Mouse (Mus musculus) adrenal gland (tissue): Measurements from ENCODE around the gene Cd1d1.
"Not testable (repeated sequence)": the region's sequence is repeated elsewhere in the genome, so short reads cannot be mapped to it uniquely, and the experiment has no call there.

Experiments
- intact Hi-C: fragments of 180-260 bp; cut with DNase I; formaldehyde crosslinking; loops from one replicate; pipeline ENCODE4 v1.15.1; 2025
- long read RNA-seq, 2 experiments: library from polyadenylated mRNA; unstranded; transcript quantifications; one replicate each; pipeline ENCODE4 v2.0.0; 2020; ENCODE audit warnings: borderline replicate concordance in 1 of 2; ENCODE audit not compliant: insufficient replicate concordance in 1 of 2

The Cd1d1 gene
- long read RNA-seq, experiment 1, transcript Cd1d1-201 (6 exons, 1,946 nt) = major isoform, 270 of 382 reads
- long read RNA-seq, experiment 1, transcript Cd1d1-203 (3 exons, 1,475 nt) = minor isoform, 6 of 382 reads
- long read RNA-seq, experiment 1, partial matches to known transcripts = 38 of 382 reads
- long read RNA-seq, experiment 1, other reads (novel, unspliced or antisense) = 67 of 382 reads
- long read RNA-seq, experiment 2, transcript Cd1d1-201 (6 exons, 1,946 nt) = major isoform, 18 of 19 reads
- long read RNA-seq, experiment 2, partial matches to known transcripts = 1 of 19 reads
- long read RNA-seq, experiment 2, other reads (novel, unspliced or antisense) = 0 of 19 reads

DNA sequence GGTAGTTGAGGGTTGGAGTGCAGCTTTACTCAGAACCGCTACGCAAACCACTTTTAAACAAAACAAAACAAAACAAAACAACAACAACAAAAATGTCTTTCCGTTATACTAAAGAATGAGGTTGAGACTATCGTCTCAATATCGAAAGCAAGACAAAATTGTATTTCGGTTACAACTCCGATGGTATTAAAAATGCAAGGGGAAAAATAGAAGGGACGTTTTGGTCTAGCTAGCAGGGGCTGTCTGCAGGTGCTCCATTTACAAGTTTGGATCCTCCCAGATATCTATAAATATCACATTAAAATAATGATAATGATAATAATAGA is at the start of gene Cd1d1:
Cd1d1 (minus strand) TSS at position 27 of the 326 bp plus-strand sequence.
- intact Hi-C loops = no loop called here

DNA sequence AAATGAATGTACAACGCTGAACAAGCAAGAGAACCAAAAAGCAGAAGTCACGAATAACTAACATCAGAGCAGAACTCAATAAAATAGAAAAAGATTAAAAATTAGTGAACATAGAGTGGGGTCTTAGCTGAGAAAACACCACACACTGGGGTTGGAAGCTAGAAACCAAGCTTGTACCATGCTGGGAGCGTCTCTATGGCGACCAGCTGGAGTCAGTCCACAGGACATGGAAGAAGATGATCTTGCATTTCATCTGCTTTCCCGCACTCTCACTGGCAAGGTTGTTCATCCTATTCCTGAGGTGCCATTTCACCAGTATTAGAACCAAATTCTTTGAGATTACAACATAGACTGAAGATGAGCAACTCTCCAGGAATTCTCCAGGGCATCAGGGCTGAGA is 48.6 kb upstream of the Cd1d1 start:
- intact Hi-C loops = no loop called here

DNA sequence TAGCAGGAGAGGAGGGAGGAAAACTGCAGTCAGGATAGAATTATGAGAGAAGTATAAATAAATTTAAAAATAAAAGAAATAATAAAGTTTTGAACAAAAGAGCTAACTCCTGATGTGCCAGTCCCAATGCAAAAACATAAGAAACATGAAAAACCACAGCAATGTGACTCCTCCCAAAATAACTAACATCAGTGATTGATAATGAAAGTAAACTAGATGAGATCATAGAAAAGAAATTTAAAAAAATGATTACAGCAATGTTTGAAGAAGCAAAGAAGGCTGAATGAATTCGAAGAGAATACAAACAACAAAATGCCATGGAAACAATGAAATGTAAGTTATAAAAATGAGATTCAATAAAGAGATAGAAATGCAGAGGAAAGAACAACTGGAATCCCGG is 42.5 kb upstream of the Cd1d1 start:
- intact Hi-C loops = no loop called here

DNA sequence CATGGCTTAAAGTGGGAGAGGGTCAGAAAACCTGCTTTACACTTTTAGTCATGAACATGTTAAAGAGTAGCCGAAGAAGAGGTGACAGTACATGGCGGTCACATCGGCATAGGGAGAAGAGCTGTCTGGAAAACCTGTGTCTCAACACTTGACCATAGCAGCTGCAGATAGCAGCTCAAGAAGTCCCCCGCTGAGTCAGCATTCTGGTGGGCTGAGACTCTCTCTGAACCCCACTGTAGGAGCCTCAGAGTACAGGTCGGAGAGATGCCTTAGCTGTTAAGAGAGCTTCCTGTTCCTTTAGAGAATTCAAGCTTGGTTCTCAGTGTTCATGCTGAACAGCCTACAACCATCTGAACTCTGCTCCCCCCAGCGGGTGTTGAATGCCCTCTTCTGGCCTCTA is 39.3 kb upstream of the Cd1d1 start:
- intact Hi-C loops = no loop called here

DNA sequence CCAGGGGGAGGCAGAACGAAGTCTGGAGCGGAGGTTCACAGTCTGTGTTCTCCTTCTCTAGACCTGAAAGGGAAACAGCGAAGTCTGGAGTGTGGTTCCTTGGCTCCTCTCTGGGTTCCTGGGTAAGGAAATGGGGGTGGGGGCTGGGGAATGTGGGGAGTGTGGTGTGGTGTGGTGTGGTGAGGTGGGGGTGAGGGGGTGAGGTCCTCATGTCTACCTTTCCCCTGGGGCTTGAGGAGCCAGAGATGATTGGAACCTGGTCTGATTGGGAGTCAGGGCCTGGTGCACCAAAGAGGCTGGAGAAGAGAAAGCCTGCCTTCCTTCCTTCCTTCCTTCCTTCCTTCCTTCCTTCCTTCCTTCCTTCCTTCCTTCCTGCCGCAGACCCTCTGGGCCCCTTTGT is 34.8 kb upstream of the Cd1d1 start:
- intact Hi-C loops = loop anchor here (5.0 kb wide), 1 partner anchor 468 kb away; no protein-coding TSS in a partner anchor

DNA sequence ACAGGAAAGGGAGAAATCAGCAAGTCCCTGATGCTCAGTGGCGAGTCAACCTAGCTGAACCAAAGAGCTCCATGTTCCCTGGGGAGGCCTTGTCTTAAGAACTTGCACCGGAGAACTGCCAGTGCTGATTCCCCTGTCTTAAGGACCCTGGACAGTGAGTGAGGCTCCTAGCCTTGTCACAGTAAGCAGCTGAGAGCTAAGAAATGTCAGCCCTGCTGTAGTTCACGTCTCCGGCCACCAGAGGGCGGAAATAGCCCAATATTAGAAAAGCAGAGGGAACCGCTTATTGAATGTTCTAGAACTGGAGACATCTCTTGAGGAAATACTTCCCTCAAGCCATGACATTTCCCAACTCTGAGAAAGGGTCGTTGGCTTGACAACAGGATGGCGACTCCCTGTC is 34.1 kb upstream of the Cd1d1 start:
- intact Hi-C loops = loop anchor here (2.0 to 5.0 kb wide), 2 partner anchors 55 to 469 kb away; no protein-coding TSS in a partner anchor

DNA sequence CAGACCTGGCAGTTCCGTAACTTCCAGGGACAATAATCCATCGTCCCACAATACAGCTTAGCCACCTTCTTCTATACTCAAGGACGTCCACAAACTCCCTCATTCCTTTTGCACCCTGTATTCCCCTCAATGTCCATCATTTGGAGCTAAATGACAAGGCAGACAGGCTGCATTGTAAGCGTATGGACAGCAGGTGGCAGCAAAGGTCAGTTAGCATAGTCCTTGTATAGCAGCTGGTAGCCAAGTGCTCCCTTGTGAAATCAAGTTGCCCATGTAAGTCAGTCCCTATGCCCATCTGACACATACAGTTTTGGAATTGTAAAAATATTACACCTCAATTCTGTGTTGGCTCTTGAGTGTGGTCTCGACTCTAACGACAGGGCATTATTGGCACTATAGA is 31.6 kb upstream of the Cd1d1 start:
- intact Hi-C loops = loop anchor here (5.0 kb wide), 1 partner anchor 471 kb away; no protein-coding TSS in a partner anchor

DNA sequence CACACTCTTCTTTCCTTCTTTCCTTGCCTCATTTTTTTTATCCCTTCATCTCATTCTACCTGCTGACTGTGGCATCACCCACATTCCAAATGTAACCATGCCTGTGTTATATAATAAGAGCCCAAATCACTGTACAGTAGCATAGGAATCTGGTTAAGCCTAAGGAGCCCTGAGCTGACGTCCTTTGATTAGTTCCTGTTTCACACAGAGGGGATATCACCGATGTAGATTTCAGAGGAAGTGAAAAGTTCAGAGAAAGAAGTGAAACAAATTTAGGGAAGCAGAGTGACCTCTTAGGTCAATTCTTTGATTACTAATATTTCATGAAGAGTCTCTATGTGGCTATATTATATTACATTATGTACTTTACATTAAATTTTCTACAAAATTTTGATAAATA is 18.5 kb upstream of the Cd1d1 start:
- intact Hi-C loops = no loop called here

DNA sequence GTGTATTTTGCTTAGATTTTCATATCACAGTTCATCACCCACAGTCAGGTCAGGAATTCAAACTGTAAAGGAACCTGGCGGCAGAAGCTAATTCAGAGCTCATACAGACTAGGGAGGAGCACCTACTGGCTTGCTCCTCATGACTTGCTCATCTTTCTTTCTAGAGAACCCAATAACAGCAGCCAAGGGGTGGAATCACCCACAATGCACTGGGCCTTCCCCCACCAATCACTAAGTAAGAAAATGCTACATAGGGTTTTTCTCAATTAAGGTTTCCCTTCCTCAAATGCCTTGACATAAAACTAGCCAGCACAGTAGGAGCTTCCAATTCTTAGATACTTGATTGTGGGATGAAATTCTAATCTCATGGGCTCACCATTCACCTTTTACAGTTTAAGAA is 17.8 kb upstream of the Cd1d1 start:
- intact Hi-C loops = no loop called here

DNA sequence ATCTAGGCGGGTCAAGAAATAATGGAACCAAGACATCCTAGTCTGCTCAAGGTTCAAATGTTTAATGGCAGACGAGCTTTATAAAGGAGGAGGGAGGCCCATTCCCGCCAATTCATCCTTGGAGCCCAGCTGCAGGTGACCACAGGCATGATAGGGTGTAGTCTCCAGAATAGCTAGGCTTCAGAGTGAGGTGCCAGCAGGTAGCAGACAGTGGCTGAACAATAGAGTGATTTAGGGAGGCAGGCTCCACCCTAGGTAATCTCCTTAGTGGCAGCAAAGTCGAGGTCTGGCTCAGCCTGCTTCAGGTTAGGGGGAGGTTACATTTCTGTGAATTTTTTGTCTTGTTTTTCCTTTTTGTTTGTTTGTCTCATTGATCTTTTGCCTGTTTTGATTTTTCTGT is 16.7 kb upstream of the Cd1d1 start:
- intact Hi-C loops = no loop called here

DNA sequence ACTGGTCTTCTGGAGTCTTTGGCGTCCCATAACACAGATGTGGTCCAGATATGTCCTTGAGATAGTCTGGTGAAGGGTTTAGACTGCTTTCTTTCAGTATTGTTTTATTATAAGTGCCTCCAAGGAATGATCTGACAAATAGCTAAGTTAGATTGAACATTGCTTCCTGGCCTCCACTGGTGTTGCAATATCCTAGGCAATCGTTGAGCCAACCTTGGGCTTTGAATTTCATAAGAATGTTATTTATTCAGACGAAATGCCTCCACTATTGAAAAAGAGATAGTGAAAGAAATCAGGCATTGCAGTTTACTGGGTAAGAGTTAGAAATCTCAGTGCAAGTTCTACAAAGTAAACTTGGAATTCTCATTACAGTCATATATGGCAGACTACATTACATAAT is 13.2 kb upstream of the Cd1d1 start:
- intact Hi-C loops = not testable (repeated sequence)

DNA sequence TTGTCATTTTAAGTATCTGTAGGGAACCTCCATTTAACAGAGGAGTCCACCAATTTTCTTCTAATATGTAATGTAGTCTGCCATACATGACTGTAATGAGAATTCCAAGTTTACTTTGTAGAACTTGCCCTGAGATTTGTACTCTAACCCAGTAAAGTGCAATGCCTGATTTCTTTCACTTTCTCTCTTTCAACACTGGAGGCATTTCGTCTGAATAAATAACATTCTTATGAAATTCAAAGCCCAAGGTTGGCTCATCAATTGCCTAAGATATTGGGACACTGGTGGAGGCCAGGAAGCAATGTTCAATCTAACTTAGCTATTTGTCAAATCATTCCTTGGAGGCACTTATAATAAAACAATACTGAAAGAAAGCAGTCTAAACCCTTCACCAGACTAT is 9.0 kb upstream of the Cd1d1 start:
- intact Hi-C loops = not testable (repeated sequence)

DNA sequence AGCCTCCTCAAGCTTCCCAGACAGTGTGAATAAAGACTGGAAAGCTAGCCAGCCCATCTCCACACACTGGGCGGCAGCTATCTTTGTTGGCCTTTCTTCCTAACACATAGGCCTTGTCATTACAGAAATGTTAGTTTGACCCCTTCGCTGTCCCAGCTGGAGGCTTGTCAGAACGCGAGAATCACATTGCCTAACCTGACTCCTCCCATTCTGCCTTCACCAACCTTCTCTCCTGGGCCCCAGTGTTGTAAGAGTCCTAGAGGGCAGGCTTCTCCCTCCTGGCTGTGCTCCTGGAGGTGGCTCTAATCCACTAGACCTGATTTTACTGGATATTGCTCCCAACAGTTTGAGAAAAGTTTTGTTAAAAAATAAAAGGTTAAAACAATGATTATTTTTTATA is 1.4 kb upstream of the Cd1d1 start:
- intact Hi-C loops = no loop called here

DNA sequence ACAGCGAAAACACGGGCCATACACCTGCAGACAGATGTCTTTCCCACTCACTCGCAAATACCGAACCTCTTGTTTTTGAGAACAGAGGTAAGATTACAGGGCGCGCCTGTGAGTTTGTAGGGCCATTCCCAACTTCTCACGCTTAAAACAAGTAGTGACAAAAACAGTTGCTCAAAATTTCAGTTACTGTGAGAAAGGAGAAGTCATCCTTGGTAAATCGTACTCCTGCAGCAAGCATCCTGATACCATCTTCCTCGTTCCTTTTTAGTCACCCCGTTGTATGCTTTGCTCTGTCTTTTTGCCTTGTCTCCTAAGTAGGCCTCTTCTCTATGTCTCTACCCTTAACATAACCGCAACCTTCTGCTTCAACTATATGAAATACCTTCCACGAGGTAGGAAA is 810 bp upstream of the Cd1d1 start:
- intact Hi-C loops = no loop called here

DNA sequence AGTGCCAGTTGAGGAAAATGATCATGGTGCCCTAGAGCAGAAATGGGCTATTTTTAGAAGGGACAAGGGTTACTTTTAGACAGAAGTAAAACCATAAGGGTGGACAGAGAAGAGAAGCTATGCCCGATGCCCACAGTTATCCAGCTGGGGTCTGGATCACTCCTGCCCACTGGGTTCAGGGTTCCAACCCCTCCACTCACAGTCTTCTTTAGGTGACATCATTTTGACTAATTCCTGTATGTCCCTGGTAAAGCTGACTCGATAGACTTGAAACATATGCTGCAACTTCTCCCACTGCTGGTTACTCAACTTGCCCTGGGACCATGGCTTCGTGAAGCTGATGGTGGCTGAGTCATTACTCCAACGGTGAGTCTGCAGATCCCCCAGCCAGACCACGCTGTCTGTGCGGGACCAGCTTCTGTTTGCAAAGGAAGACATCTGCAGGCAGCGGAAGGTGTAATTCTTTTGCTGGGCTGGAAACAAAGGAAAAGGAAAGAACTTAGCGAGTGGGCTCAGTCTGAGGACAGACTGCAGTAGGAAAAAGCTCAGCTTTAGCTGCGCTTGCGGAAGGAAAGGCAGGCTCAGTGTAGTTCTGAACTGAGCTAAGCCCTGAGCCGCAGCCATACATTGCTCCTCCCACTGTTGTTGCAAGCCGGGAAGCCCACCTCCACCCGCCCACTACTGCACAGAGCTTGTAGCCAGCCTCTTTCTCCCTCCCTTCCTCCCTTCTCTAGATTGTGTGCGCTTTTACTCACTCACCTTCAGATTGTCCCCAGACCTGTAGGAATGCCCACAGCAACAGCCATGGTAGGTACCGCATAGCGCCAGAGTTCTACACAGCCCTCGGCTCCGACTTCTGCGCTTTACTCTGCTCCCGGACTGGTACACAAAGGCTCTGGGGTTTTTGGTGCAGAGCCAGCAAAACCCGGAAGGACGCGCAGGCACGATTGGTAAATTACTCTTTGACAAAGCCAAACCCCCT is 517 bp downstream of the Cd1d1 start:
- intact Hi-C loops = not testable (repeated sequence)

DNA sequence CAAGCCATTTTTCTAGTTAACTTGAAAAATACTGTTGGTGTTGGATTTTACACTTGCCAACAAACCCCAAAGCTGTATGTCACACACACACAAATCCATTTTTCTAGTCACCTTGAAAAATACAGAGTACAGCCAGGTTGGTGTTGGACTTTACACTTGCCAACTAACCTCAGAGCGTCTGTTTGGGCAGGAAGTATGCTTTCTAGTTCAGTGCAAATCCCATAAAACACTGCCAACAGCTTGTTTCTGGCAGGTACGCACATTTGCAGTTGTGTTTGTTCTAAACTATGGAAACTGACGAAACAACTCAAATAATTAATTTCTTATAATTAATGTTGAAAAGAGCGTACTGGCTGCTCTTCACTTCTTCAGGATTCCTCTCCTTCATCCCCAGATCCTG is 3.1 kb downstream of the Cd1d1 start:
- intact Hi-C loops = no loop called here

DNA sequence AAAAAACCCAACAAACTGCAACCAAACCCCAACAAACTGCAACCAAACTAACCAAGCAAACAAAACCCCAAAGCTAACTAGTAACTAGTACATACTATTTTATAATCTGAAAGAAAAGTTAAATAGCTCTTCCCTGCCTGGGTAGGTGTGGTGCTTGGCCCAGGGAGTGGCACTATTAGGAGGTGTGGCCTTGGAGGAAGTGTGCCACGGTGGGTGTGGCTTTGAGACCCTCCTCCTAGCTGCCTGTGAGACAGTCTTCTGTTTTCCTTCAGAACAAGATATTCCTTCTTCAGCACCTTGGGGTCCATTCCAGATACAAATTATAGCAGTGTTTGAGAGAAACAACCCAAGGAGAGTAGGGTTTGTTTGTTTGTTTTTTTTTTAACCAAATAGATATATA is 3.9 kb downstream of the Cd1d1 start:
- intact Hi-C loops = no loop called here

DNA sequence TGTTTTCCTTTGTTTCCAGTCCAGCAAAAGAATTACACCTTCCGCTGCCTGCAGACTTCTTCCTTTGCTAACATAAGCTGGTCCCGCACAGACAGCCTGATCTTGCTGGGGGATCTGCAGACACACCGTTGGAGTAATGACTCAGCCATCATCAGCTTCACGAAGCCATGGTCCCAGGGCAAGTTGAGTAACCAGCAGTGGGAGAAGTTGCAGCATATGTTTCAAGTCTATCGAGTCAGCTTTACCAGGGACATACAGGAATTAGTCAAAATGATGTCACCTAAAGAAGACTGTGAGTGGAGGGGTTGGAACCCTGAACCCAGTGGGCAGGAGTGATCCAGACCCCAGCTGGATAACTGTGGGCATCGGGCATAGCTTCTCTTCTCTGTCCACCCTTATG is 12.3 kb downstream of the Cd1d1 start:
- intact Hi-C loops = not testable (repeated sequence)

DNA sequence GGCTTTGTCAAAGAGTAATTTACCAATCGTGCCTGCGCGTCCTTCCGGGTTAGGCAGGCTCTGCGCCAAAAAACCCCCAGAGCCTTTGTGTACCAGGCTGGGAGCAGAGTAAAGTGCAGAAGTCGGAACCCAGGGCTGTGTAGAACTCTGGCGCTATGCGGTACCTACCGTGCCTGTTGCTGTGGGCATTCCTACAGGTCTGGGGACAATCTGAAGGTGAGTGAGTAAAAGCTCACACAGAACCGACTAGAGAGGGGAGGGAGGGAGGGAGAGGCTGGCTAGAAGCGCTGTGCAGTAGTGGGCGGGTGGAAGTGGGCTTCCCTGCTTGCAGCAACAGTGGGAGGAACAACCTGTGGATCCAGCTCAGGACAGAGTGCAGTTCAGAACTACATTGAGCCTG is 12.8 kb downstream of the Cd1d1 start:
- intact Hi-C loops = no loop called here

DNA sequence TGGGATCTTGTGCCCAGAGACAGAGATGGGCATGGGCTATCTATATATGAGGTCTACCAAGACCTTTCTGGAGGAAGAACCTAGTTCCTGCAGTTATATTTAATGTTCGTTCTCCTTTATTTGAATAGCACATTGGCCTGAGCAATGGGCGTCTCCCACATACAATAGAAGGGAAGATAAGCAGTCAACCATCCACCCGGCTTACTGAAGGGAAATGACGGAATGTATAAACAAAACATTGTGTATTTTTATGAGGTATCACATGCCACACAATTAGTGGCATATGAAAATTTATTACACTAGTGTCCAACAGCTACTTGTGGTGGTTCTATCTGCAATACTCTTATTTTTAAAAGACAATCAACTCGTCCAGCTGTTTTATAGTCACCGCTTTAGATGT is 15.9 kb downstream of the Cd1d1 start:
- intact Hi-C loops = no loop called here

DNA sequence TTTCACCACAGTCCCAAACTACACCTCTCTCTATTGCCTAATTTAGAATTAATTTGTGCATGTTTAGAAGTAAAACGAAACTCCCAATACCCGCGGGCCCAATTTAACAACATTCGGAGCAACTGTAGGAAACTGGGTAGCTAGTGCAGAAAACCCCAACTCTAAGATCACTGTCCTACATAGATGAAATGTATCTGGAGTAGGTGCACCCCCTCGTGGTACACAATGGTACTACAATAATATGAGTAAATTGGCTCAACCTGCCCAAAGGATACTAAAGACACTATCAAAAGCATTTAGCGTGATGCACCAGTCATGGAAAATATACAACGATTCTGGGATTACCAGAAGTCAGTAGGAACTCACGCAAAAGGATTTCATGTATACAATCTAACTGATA is 22.7 kb downstream of the Cd1d1 start:
- intact Hi-C loops = loop anchor here (2.0 to 5.0 kb wide), 2 partner anchors 142 to 189 kb away; no protein-coding TSS in a partner anchor

DNA sequence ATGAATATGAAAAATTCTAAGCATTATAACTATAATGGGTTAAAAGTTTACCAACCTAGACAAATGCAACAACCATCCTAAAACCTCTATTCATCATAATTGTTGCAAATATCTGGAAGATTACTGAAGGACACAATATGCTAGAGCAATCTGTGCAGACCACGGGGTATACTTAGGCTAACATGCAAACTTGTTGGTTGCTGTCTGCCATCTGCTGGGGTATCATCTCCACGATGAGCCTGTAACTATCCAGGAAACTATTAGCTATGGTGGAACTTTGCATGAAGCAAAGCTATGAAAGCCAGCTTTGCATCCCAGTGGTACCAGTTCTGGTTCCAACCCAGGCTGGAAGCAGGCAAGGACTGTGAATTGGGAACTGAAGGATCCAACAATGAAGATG is 24.1 kb downstream of the Cd1d1 start:
- intact Hi-C loops = loop anchor here (5.0 kb wide), 1 partner anchor 188 kb away; no protein-coding TSS in a partner anchor
